Mouse (Mus musculus): ENCODE measurements around the gene Gm20708.
A peak's percentile ranks its signal among the peaks of the same experiment; 100 is the strongest.

Gene Gm20708

GRCm38 (mm10) chr11:117838572-117838971, 29.1 kb downstream of the Gm20708 start:
- DNase-seq: no peak

- no peak for DNase-seq
Observed at GRCm38 (mm10) chr11:117839021-117839420, 29.6 kb downstream of the Gm20708 start.

- no peak for DNase-seq
Observed at GRCm38 (mm10) chr11:117840910-117841309, 31.4 kb downstream of the Gm20708 start.

- DNase-seq: no peak
Observed at GRCm38 (mm10) chr11:117843434-117843833, 34.0 kb downstream of the Gm20708 start.

DNA sequence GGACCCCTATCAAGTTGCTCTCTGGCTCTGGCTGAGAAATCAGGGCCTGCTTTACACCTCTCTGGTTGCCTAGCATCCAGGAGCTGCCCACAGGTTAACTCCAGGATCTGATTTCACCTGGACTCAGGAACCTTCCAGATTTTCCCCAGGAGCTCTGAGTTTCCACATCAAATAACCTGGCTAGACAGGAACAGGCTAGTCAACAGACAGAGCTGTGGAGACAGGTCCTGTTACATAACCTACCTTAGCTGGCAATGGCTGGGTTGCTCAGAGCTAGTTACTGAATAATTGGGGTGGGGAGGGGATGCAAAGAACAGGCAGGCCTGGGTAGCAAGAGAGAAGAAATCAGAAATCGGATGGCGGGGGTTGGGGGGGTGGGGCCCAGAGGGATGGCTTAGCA, 35.5 kb downstream of the Gm20708 start:
- no peak for DNase-seq

GRCm38 (mm10) chr11:117845651-117846050, 36.2 kb downstream of the Gm20708 start:
- DNase-seq: no peak

GRCm38 (mm10) chr11:117846640-117847039, 37.2 kb downstream of the Gm20708 start:
- no peak for DNase-seq

GRCm38 (mm10) chr11:117847593-117848215, 38.2 kb downstream of the Gm20708 start:
- DNase-seq: no peak

GRCm38 (mm10) chr11:117848271-117848984, 39.0 kb downstream of the Gm20708 start:
- DNase-seq: peak; percentile 70

- DNase-seq: peak; percentile 99
Observed at GRCm38 (mm10) chr11:117848985-117849671, 39.7 kb downstream of the Gm20708 start, which contains the start of gene Birc5. Birc5 (plus strand) TSS chr11:117849251.

GRCm38 (mm10) chr11:117852875-117853274, 43.4 kb downstream of the Gm20708 start:
- no peak for DNase-seq

- no peak for DNase-seq
Observed at GRCm38 (mm10) chr11:117854241-117854640, 44.8 kb downstream of the Gm20708 start.

GRCm38 (mm10) chr11:117855360-117855759, 45.9 kb downstream of the Gm20708 start:
- no peak for DNase-seq

DNA sequence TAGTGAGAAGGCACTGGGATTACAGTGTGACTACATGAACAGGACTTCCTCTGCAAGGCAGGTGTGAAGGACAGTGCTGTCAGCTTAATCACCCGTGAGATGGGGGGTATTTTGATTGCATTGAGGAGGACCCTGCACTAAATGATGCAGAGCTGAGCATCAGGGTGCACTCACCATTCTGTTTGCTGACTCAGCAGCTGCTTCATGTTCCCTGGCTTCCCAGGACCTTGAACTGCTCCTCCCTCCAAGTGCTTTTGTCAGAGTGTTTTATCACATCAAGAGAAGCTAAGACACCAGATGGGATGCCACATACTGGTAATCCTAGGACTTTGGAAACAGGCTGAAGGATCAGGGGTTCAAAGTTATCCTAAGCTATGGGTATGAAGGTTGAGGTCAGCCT, 46.5 kb downstream of the Gm20708 start:
- DNase-seq: no peak

DNA sequence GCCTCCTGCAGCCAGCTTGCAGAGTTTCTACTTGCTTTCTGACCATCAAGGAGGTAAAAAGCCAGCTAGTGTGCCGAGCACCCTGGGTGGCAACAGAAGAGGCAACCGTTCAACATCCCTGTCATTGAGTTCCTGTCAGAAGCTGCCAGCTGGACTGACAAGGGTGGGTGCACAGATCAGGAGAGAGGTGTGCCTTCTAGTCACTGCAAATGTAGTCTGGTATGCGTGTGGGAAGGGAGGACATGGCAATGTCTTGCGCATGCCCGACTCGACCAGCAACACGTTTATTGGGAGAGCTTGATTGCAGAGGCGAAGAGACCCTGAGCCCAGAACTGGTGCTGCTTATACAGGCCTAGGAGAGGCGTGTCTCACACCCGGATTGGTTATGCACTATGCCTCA, 48.0 kb downstream of the Gm20708 start:
- DNase-seq: no peak

- no peak for DNase-seq
Observed at GRCm38 (mm10) chr11:117858392-117858791, 48.9 kb downstream of the Gm20708 start.

GRCm38 (mm10) chr11:117860601-117861000, 51.1 kb downstream of the Gm20708 start, which contains the start of gene Tmem235:
Tmem235 (plus strand) TSS chr11:117860752.
- peak; percentile 56 for DNase-seq

GRCm38 (mm10) chr11:117863174-117863856, 53.8 kb downstream of the Gm20708 start:
- DNase-seq: no peak

DNA sequence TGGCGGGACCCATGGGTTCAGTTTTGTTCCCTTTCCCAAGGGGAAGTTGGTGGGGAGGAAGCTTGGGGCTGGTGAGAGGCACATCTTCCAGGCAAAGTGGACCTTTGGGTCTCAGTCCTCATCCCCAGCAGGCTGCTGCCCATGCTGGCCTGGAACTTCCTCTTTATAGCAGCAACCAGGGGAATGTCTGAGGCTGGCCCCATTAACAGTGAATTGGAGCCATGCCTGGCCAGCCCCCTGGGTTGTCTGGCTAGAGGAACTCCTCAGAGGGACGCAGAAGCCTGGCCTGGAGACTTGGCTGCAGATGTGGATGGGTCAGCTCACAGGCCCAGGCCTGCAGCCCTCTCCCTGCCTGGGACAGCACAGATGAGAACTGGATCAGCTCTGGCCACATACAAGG, 55.3 kb downstream of the Gm20708 start:
- no peak for DNase-seq

DNA sequence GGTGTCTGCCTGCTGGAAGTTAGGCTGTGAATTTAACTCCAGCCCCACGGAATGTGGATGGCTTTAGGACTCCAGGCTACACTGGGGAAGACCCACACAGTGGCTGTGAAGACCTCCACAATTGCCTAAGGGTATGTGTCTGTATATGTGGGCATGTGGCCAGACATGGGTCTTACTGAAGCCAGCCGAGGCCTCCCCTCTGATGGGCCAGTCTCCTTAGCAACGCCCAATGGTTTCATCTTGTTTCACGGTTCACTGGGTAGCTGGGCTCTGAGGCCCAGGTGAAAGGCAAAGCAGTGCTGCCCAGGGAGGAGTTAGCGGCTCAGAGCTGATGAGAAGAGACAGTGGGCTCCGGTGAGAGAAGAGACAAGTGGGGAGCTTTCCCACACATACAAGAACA, 56.5 kb downstream of the Gm20708 start:
- no peak for DNase-seq

DNA sequence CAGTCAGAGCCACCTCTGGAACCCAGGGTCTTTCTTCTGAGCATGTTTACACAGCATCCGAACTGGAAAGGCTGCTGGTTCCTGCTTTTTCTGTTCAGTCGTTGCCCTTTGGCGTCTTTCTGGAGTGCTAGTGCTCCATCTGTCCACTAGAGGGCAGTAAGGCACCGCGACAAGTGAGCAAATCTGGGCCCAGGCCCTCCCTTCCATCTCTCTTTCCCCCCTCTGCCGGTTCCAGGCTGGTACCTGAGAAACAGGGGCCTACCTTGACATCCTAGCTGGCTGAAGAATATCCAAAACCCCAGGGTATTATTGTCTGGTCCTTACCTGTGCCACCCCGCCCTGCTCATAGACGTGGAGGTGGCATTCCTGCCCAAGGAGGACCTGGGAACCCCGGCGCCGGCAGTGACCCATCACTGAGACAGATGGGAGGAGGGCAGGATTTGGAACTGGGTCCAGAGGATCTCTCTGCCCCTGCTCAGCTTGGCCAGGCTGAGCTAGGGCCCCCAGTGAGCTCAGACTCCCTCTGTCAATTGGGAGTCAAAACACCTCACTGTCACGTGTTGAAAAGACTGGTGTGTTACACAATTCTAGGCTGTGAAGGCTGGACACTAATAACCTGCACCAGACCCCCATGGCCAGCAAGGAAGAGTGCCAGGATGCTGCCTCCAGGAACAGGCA, 61.4 kb downstream of the Gm20708 start:
- DNase-seq: peak; percentile 86

DNA sequence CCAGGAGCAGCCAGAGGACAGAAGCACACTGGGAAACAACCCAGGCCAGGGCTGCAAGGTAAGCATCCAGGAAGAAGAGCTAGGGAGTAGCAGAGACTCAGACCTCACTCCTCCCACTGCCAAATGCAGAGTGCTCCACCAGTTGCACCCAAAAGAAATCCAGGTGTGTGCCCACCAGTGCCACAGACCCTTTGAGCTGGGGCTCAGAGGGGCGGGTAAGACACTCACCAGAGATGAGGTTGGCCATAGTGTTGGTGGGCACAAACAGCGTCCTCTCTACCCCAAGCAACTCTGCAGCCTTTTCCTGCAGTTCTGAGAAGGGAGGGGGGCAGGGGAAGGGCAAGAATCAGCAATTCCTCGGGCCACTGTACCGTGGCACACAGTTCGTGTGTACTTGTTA, 61.9 kb downstream of the Gm20708 start:
- peak; percentile 61 for DNase-seq
